Mouse (Mus musculus): ENCODE measurements at regions not wholly inside any gene's neighbourhood (a gene's known extent, or its start where the extent isn't known, plus 50 kb on each side); places are given as distances from the start of the nearest gene placed in this dataset.

GRCm38 (mm10) chr15:62221024-62221819 is 1298.4 kb upstream of the A1bg start:
- no peak for TF ChIP-seq CTCF (IDR thresholded peaks at IDR 0.05; ENCODE audit: low read depth)
- TF ChIP-seq EP300 (IDR thresholded peaks at IDR 0.05; ENCODE audit: low read depth), result peak; percentile 98
